Mouse (Mus musculus) intestine, embryonic 16.5 days (tissue): ENCODE data around the gene Tmem88. TPM values are rescaled to one million over a fixed set of nuclear protein-coding genes. Genes with fewer than 3 reads are reported as not detected.

ENCODE experiments used
- ATAC-seq: fragments of 200-750 bp; cut with Nextera tagmentation; 2 replicates; pipeline ENCODE4 v1.8.0; 2017; ENCODE audit warnings: moderate TSS enrichment, moderate library complexity
- H3K27ac ChIP-seq: fragments of 300-500 bp; sonication (generic); 2 replicates; pipeline ENCODE4 v1.5.1; 2014; ENCODE audit warnings: mild to moderate bottlenecking, low read length
- H3K27me3 ChIP-seq: fragments of 300-500 bp; sonication (generic); replicated peaks from 2 replicates; pipeline ENCODE4 v1.6.1; 2014; ENCODE audit warnings: low read length, control low read depth, mixed read lengths; ENCODE audit not compliant: control insufficient read depth, insufficient read depth
- H3K36me3 ChIP-seq: fragments of 300-500 bp; sonication (generic); 2 replicates; pipeline ENCODE4 v1.6.1; 2014; ENCODE audit warnings: low read length, control low read depth; ENCODE audit not compliant: control insufficient read depth, insufficient read depth
- H3K4me1 ChIP-seq: fragments of 300-500 bp; sonication (generic); 2 replicates; pipeline ENCODE4 v1.6.1; 2014; ENCODE audit warnings: low read length, control low read depth, mixed read lengths; ENCODE audit not compliant: control insufficient read depth, insufficient read depth
- H3K4me2 ChIP-seq: fragments of 300-500 bp; sonication (generic); 2 replicates; pipeline ENCODE4 v1.6.1; 2014; ENCODE audit warnings: low read depth, low read length, control low read depth
- H3K4me3 ChIP-seq: fragments of 300-500 bp; sonication (generic); 2 replicates; pipeline ENCODE4 v1.5.1; 2014; ENCODE audit warnings: mild to moderate bottlenecking, low read length
- H3K9ac ChIP-seq: fragments of 300-500 bp; sonication (generic); 2 replicates; pipeline ENCODE4 v1.6.1; 2014; ENCODE audit warnings: low read depth, low read length
- H3K9me3 ChIP-seq: fragments of 300-500 bp; sonication (generic); 2 replicates; pipeline ENCODE4 v1.6.1; 2016; ENCODE audit warnings: low read length, control low read depth; ENCODE audit not compliant: control insufficient read depth
- WGBS: fragments of 180-500 bp; shearing (Covaris S2); extraction: QIAGEN DNeasy Blood & Tissue Kit; methylation state at CpG from one replicate; pipeline ENCODE4 v1.1.7; 2014; 5-methylcytosine and 5-hydroxymethylcytosine counted together
- polyA plus RNA-seq: library from polyadenylated mRNA; unstranded; fragments of >200 nt; fragmentation: Nextera tagmentation; extraction: Ambion mirVana; gene quantifications from 2 replicates; pipeline ENCODE4 v1.2.1, GENCODE M21; 2015

Gene Tmem88
- 30.8 and 31.0 TPM in 2 replicates for polyA plus RNA-seq

GRCm38 (mm10) chr11:69398059-69398458 lies at the start of gene Tmem88:
TSS of gene Tmem88 (minus strand) at chr11:69398234.
- ATAC-seq = no peak
- peak within 1 kb of the TSS; percentile 49 for H3K27ac ChIP-seq
- H3K4me1 ChIP-seq = peaks cover 36% of the 10 kb centered on the region
- peak within 1 kb of the TSS; percentile 69 for H3K4me3 ChIP-seq
- no peaks in the 10 kb centered on the region for H3K27me3 ChIP-seq
- H3K9ac ChIP-seq = peak within 1 kb of the TSS; percentile 58
- WGBS = 27% methylated on average over 16 of the region's 16 CpGs
- H3K9me3 ChIP-seq = no peaks in the 10 kb centered on the region
- peak within 1 kb of the TSS; percentile 7 for H3K4me2 ChIP-seq
- H3K36me3 ChIP-seq = peaks cover 14% of the 10 kb centered on the region

DNA sequence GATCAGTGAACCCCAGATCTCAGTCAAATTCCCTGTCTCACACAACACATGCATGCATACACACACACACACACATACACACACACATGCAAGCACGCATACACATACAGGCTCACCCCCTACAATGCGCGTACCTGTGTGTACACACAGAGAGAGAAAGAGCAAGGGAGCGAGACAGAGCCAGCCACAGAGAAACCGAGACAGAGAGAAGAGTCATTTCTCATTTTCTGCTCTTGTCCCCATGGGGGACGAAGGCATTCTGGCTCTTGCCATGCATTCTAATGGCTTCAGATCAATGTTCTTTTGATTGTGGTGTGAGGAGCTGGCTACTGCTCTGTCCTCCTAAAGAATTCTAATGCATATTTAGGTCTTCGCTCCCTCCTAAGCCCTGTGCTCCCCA lies 49.3 kb upstream of the Tmem88 start:
- Histone ChIP-seq H3K9ac (no peak overlapping the region), H3K4me2 (no peak overlapping the region), H3K27ac (no peak overlapping the region), H3K4me1 (peaks cover 14% of the 10 kb centered on the region), H3K36me3 (no peaks in the 10 kb centered on the region), H3K9me3 (no peaks in the 10 kb centered on the region), H3K4me3 (no peak overlapping the region), H3K27me3 (no peaks in the 10 kb centered on the region)
- 87% methylated on average over 7 of the region's 7 CpGs for WGBS
- ATAC-seq = no peak

DNA sequence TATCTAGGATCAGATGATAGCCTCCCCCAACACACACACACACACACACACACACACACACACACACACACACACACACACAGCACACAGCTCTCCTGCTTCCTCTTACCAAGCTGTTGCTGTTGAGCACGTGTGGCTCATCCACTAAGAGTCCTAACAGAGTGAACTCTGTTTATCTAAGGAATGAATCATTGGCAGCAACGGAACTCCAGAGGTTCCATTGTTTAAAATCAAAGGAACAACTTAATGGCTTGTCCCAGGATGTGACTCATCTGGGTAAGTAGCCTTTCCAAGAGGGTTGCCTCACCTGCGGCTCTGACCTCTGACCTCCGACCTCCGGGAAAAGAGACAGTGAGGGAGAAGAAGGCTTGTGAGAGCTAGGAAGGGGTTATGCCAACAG lies 45.3 kb upstream of the Tmem88 start:
- peak overlapping the region; percentile 53 for H3K27ac ChIP-seq
- no peaks in the 10 kb centered on the region for H3K9me3 ChIP-seq
- WGBS = 16% methylated on average over 5 of the region's 5 CpGs
- no peak overlapping the region for H3K4me2 ChIP-seq
- no peaks in the 10 kb centered on the region for H3K27me3 ChIP-seq
- peaks cover 14% of the 10 kb centered on the region for H3K4me1 ChIP-seq
- no peak overlapping the region for H3K4me3 ChIP-seq
- ATAC-seq = peak; percentile 95
- H3K9ac ChIP-seq = no peak overlapping the region
- H3K36me3 ChIP-seq = no peaks in the 10 kb centered on the region

GRCm38 (mm10) chr11:69437291-69437690 lies 39.3 kb upstream of the Tmem88 start:
- no peak overlapping the region for H3K4me3 ChIP-seq

GRCm38 (mm10) chr11:69433189-69433588 lies 35.2 kb upstream of the Tmem88 start:
- peaks cover 12% of the 10 kb centered on the region for H3K4me1 ChIP-seq
- no peaks in the 10 kb centered on the region for H3K27me3 ChIP-seq
- no peak overlapping the region for H3K4me2 ChIP-seq
- H3K27ac ChIP-seq = no peak overlapping the region
- no peak overlapping the region for H3K4me3 ChIP-seq
- H3K36me3 ChIP-seq = no peaks in the 10 kb centered on the region
- no peak for ATAC-seq
- no peaks in the 10 kb centered on the region for H3K9me3 ChIP-seq
- 63% methylated on average over 6 of the region's 6 CpGs for WGBS
- no peak overlapping the region for H3K9ac ChIP-seq

More at GRCm38 (mm10) chr11:69437291-69437690, 39.3 kb upstream of the Tmem88 start:
- H3K27me3 ChIP-seq = no peaks in the 10 kb centered on the region
- 43% methylated on average over 3 of the region's 3 CpGs for WGBS
- no peak overlapping the region for H3K27ac ChIP-seq
- H3K4me2 ChIP-seq = no peak overlapping the region
- peaks cover 3% of the 10 kb centered on the region; the same call in 1 of the 2 replicates for H3K4me1 ChIP-seq
- no peak overlapping the region for H3K9ac ChIP-seq
- no peaks in the 10 kb centered on the region for H3K36me3 ChIP-seq
- ATAC-seq = no peak
- H3K9me3 ChIP-seq = no peaks in the 10 kb centered on the region

DNA sequence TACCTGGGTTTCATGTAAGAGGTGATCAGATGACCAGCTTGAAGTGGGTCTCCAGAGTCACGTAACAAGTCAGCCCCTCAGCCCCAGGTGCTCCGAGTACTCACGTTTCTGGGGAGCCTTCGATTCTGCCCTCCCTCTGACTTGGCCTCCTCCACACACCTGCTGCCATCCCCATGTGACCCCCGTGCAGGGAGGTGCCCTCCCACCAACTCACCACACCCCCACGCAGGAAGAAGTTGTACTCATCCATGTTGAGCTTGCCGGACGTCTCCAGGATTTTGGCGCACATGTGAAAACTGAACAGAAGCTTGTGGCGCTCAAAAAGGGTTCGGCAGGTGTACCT lies 34.6 kb upstream of the Tmem88 start:
- Histone ChIP-seq H3K9me3 (no peaks in the 10 kb centered on the region), H3K9ac (no peak overlapping the region), H3K36me3 (no peaks in the 10 kb centered on the region), H3K4me3 (no peak overlapping the region), H3K27me3 (no peaks in the 10 kb centered on the region), H3K4me1 (peaks cover 12% of the 10 kb centered on the region), H3K4me2 (no peak overlapping the region), H3K27ac (no peak overlapping the region)
- ATAC-seq = no peak
- WGBS = 74% methylated on average over 11 of the region's 11 CpGs

- ATAC-seq = peak; percentile 66
- H3K9ac ChIP-seq = no peak overlapping the region
- WGBS = 27% methylated on average over 11 of the region's 11 CpGs
- no peaks in the 10 kb centered on the region for H3K27me3 ChIP-seq
- H3K4me3 ChIP-seq = no peak overlapping the region
- no peaks in the 10 kb centered on the region for H3K9me3 ChIP-seq
- H3K4me1 ChIP-seq = peaks cover 12% of the 10 kb centered on the region
- no peak overlapping the region for H3K27ac ChIP-seq
- no peak overlapping the region for H3K4me2 ChIP-seq
- no peaks in the 10 kb centered on the region for H3K36me3 ChIP-seq
These were observed 34.0 kb upstream of the Tmem88 start for GRCm38 (mm10) chr11:69431829-69432639.

DNA sequence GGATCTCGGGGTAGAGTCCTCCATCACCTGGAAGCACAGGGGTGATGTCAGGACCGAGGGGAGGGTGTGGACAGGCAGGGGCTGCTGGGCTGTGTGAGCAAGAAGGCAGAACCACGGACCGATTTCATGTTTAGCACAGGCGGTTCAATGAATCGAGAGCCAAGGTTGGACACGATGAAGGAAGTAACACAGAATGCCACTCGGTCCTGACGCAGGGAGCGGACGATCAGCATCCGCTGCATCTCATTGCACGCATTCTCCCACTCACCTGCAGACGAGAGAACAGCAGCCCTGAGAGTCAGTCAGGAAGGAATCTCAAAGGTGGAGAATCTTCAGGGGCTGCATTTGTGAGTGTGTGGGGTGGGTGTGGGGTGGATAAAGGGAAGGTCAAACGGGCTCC lies 32.6 kb upstream of the Tmem88 start:
- no peak overlapping the region for H3K27ac ChIP-seq
- no peak overlapping the region for H3K9ac ChIP-seq
- 91% methylated on average over 15 of the region's 15 CpGs for WGBS
- no peak overlapping the region for H3K4me2 ChIP-seq
- no peaks in the 10 kb centered on the region for H3K36me3 ChIP-seq
- H3K9me3 ChIP-seq = no peaks in the 10 kb centered on the region
- no peaks in the 10 kb centered on the region for H3K27me3 ChIP-seq
- H3K4me3 ChIP-seq = no peak overlapping the region
- no peak for ATAC-seq
- H3K4me1 ChIP-seq = peaks cover 12% of the 10 kb centered on the region

- Histone ChIP-seq H3K27ac (no peak overlapping the region), H3K4me3 (no peak overlapping the region), H3K9ac (no peak overlapping the region), H3K27me3 (no peaks in the 10 kb centered on the region), H3K36me3 (no peaks in the 10 kb centered on the region), H3K9me3 (no peaks in the 10 kb centered on the region), H3K4me1 (peaks cover 12% of the 10 kb centered on the region), H3K4me2 (no peak overlapping the region)
- no peak for ATAC-seq
- WGBS = 34% methylated on average over 2 of the region's 2 CpGs
These were observed 31.3 kb upstream of the Tmem88 start for GRCm38 (mm10) chr11:69429313-69429712.

DNA sequence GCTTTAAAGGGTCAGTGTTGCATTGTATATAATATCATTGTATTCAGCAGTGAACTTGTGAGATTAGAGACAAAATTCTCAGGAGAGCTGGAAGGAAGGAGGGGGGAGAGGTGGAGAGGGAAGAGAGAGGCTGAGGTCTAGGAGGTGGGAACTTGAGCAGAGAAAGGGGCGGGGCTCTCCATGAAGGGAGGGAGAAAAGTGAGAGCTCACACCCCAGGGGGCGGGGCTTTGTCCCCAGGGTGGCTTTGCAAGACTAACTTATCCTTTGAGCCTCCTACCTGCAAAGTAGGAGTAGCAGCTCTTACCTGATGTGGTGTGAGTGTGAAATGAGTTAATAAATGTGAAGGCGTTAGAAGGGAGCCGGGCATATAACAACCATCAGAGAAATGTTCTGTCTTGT lies 30.7 kb upstream of the Tmem88 start:
- Histone ChIP-seq H3K27ac (no peak overlapping the region), H3K4me2 (no peak overlapping the region), H3K4me3 (no peak overlapping the region), H3K27me3 (no peaks in the 10 kb centered on the region), H3K36me3 (no peaks in the 10 kb centered on the region), H3K4me1 (peaks cover 15% of the 10 kb centered on the region), H3K9ac (no peak overlapping the region), H3K9me3 (no peaks in the 10 kb centered on the region)
- ATAC-seq = peak; percentile 51
- WGBS = 14% methylated on average over 4 of the region's 4 CpGs
